Mouse (Mus musculus): ENCODE measurements around the gene Entpd6. TPM values are rescaled to one million over a fixed set of nuclear protein-coding genes. Genes with fewer than 3 reads are reported as not detected.

Entpd6 gene
- polyA plus RNA-seq, 1 experiment from 2014 or later: 28.5 TPM

GRCm38 (mm10) chr2:150787234-150787771 lies 38.5 kb downstream of the Entpd6 start:
- Histone ChIP-seq H3K4me2 (replicated peaks) (peak overlapping the region; percentile 76), H3K9me3 (replicated peaks) (no peaks in the 10 kb centered on the region), H3K27me3 (no peaks in the 10 kb centered on the region), H3K4me1 (peaks cover 27% of the 10 kb centered on the region), H3K4me3 (replicated peaks) (peak overlapping the region; percentile 90), H3K27ac (replicated peaks) (peak overlapping the region; percentile 79), H3K36me3 (peaks cover 6% of the 10 kb centered on the region), H3K9ac (peak overlapping the region; percentile 60)
- ATAC-seq (ENCODE audit: insufficient number of reproducible peaks, low FRiP score, low TSS enrichment, low read depth): peak; percentile 8; the same call in 1 of the 2 replicates
- WGBS: under 1% methylated on average over 23 of the region's 23 CpGs

- H3K4me1 ChIP-seq: peaks cover 27% of the 10 kb centered on the region
- H3K27ac ChIP-seq (replicated peaks): no peak overlapping the region
- peak overlapping the region; percentile 16 for H3K4me3 ChIP-seq (replicated peaks)
- no peak for ATAC-seq (ENCODE audit: insufficient number of reproducible peaks, low FRiP score, low TSS enrichment, low read depth)
- H3K4me2 ChIP-seq (replicated peaks): peak overlapping the region; percentile 76; the same call in 1 of the 2 replicates
- 58% methylated on average over 4 of the region's 4 CpGs for WGBS
- H3K36me3 ChIP-seq: peaks cover 14% of the 10 kb centered on the region
- H3K9ac ChIP-seq: no peak overlapping the region
- no peaks in the 10 kb centered on the region for H3K9me3 ChIP-seq (replicated peaks)
- no peaks in the 10 kb centered on the region for H3K27me3 ChIP-seq
Observed at GRCm38 (mm10) chr2:150788768-150789550, 40.1 kb downstream of the Entpd6 start.

- Histone ChIP-seq H3K27me3 (no peaks in the 10 kb centered on the region), H3K4me2 (replicated peaks) (no peak overlapping the region), H3K4me3 (replicated peaks) (no peak overlapping the region), H3K9me3 (replicated peaks) (no peaks in the 10 kb centered on the region), H3K36me3 (peaks cover 43% of the 10 kb centered on the region), H3K4me1 (peaks cover 12% of the 10 kb centered on the region), H3K9ac (no peak overlapping the region), H3K27ac (replicated peaks) (no peak overlapping the region)
- WGBS: 63% methylated on average over 4 of the region's 4 CpGs
- ATAC-seq (ENCODE audit: insufficient number of reproducible peaks, low FRiP score, low TSS enrichment, low read depth): no peak
Observed at GRCm38 (mm10) chr2:150793320-150793719, 44.5 kb downstream of the Entpd6 start.

- H3K36me3 ChIP-seq: peaks cover 62% of the 10 kb centered on the region
- H3K4me1 ChIP-seq: no peaks in the 10 kb centered on the region
- H3K9ac ChIP-seq: no peak overlapping the region
- 88% methylated on average over 7 of the region's 7 CpGs for WGBS
- H3K27me3 ChIP-seq: no peaks in the 10 kb centered on the region
- H3K27ac ChIP-seq (replicated peaks): no peak overlapping the region
- no peak overlapping the region for H3K4me2 ChIP-seq (replicated peaks)
- no peaks in the 10 kb centered on the region for H3K9me3 ChIP-seq (replicated peaks)
- H3K4me3 ChIP-seq (replicated peaks): no peak overlapping the region
- ATAC-seq (ENCODE audit: insufficient number of reproducible peaks, low FRiP score, low TSS enrichment, low read depth): no peak
Observed at GRCm38 (mm10) chr2:150798084-150798483, 49.2 kb downstream of the Entpd6 start.

GRCm38 (mm10) chr2:150800616-150801015 lies 51.8 kb downstream of the Entpd6 start:
- Histone ChIP-seq H3K27me3 (no peaks in the 10 kb centered on the region), H3K4me2 (replicated peaks) (no peak overlapping the region), H3K4me3 (replicated peaks) (no peak overlapping the region), H3K27ac (replicated peaks) (no peak overlapping the region), H3K9ac (no peak overlapping the region), H3K4me1 (no peaks in the 10 kb centered on the region), H3K36me3 (peaks cover 63% of the 10 kb centered on the region), H3K9me3 (replicated peaks) (no peaks in the 10 kb centered on the region)
- no peak for ATAC-seq (ENCODE audit: insufficient number of reproducible peaks, low FRiP score, low TSS enrichment, low read depth)
- WGBS: 75% methylated on average over 5 of the region's 5 CpGs

GRCm38 (mm10) chr2:150803035-150803434 lies 54.2 kb downstream of the Entpd6 start:
- no peak overlapping the region for H3K4me2 ChIP-seq (replicated peaks)
- no peaks in the 10 kb centered on the region for H3K27me3 ChIP-seq
- no peak overlapping the region for H3K27ac ChIP-seq (replicated peaks)
- H3K36me3 ChIP-seq: peaks cover 70% of the 10 kb centered on the region
- H3K4me3 ChIP-seq (replicated peaks): no peak overlapping the region
- WGBS: 98% methylated on average over 1 of the region's 1 CpGs
- no peak for ATAC-seq (ENCODE audit: insufficient number of reproducible peaks, low FRiP score, low TSS enrichment, low read depth)
- no peak overlapping the region for H3K9ac ChIP-seq
- H3K4me1 ChIP-seq: no peaks in the 10 kb centered on the region
- H3K9me3 ChIP-seq (replicated peaks): no peaks in the 10 kb centered on the region

GRCm38 (mm10) chr2:150808381-150808780 lies 59.5 kb downstream of the Entpd6 start:
- no peak overlapping the region for H3K4me2 ChIP-seq (replicated peaks)
- no peaks in the 10 kb centered on the region for H3K9me3 ChIP-seq (replicated peaks)
- H3K36me3 ChIP-seq: peaks cover 88% of the 10 kb centered on the region
- H3K27me3 ChIP-seq: no peaks in the 10 kb centered on the region
- no peaks in the 10 kb centered on the region for H3K4me1 ChIP-seq
- 87% methylated on average over 6 of the region's 6 CpGs for WGBS
- no peak overlapping the region for H3K9ac ChIP-seq
- H3K4me3 ChIP-seq (replicated peaks): no peak overlapping the region
- H3K27ac ChIP-seq (replicated peaks): no peak overlapping the region
- no peak for ATAC-seq (ENCODE audit: insufficient number of reproducible peaks, low FRiP score, low TSS enrichment, low read depth)

- ATAC-seq (ENCODE audit: insufficient number of reproducible peaks, low FRiP score, low TSS enrichment, low read depth): no peak
- no peak overlapping the region for H3K4me3 ChIP-seq (replicated peaks)
- H3K9me3 ChIP-seq (replicated peaks): no peaks in the 10 kb centered on the region
- no peak overlapping the region for H3K9ac ChIP-seq
- 90% methylated on average over 6 of the region's 6 CpGs for WGBS
- no peak overlapping the region for H3K4me2 ChIP-seq (replicated peaks)
- no peaks in the 10 kb centered on the region for H3K4me1 ChIP-seq
- H3K27me3 ChIP-seq: no peaks in the 10 kb centered on the region
- no peak overlapping the region for H3K27ac ChIP-seq (replicated peaks)
- H3K36me3 ChIP-seq: peaks cover 91% of the 10 kb centered on the region
Observed at GRCm38 (mm10) chr2:150808812-150809211, 60.0 kb downstream of the Entpd6 start.

GRCm38 (mm10) chr2:150810603-150811002 lies 61.8 kb downstream of the Entpd6 start:
- Histone ChIP-seq H3K4me3 (replicated peaks) (no peak overlapping the region), H3K9me3 (replicated peaks) (no peaks in the 10 kb centered on the region), H3K27ac (replicated peaks) (no peak overlapping the region), H3K9ac (no peak overlapping the region), H3K36me3 (peaks cover 95% of the 10 kb centered on the region), H3K4me1 (no peaks in the 10 kb centered on the region), H3K27me3 (no peaks in the 10 kb centered on the region), H3K4me2 (replicated peaks) (no peak overlapping the region)
- ATAC-seq (ENCODE audit: insufficient number of reproducible peaks, low FRiP score, low TSS enrichment, low read depth): no peak
- 84% methylated on average over 5 of the region's 5 CpGs for WGBS

GRCm38 (mm10) chr2:150812816-150813215 lies 64.0 kb downstream of the Entpd6 start:
- H3K4me3 ChIP-seq (replicated peaks): no peak overlapping the region
- ATAC-seq (ENCODE audit: insufficient number of reproducible peaks, low FRiP score, low TSS enrichment, low read depth): no peak
- no peaks in the 10 kb centered on the region for H3K9me3 ChIP-seq (replicated peaks)
- no peaks in the 10 kb centered on the region for H3K27me3 ChIP-seq
- H3K9ac ChIP-seq: no peak overlapping the region
- H3K4me2 ChIP-seq (replicated peaks): no peak overlapping the region
- no peak overlapping the region for H3K27ac ChIP-seq (replicated peaks)
- 77% methylated on average over 6 of the region's 6 CpGs for WGBS
- H3K4me1 ChIP-seq: no peaks in the 10 kb centered on the region
- H3K36me3 ChIP-seq: peaks cover 99% of the 10 kb centered on the region

- peaks cover 89% of the 10 kb centered on the region for H3K36me3 ChIP-seq
- H3K4me2 ChIP-seq (replicated peaks): no peak overlapping the region
- 87% methylated on average over 18 of the region's 18 CpGs for WGBS
- no peak for ATAC-seq (ENCODE audit: insufficient number of reproducible peaks, low FRiP score, low TSS enrichment, low read depth)
- H3K27me3 ChIP-seq: no peaks in the 10 kb centered on the region
- no peak overlapping the region for H3K9ac ChIP-seq
- H3K4me1 ChIP-seq: no peaks in the 10 kb centered on the region
- no peak overlapping the region for H3K27ac ChIP-seq (replicated peaks)
- H3K9me3 ChIP-seq (replicated peaks): no peaks in the 10 kb centered on the region
- H3K4me3 ChIP-seq (replicated peaks): no peak overlapping the region
Observed at GRCm38 (mm10) chr2:150816676-150817402, 68.0 kb downstream of the Entpd6 start.

Data from embryonic facial prominence, embryonic 15.5 days (tissue).